Mouse (Mus musculus): ENCODE measurements around the gene Sidt2.

Gene Sidt2

GRCm38 (mm10) chr9:45911673-45912072 is 43.4 kb downstream of the Sidt2 start:
- no peak for DNase-seq (ENCODE audit: low read depth, low spot score)

GRCm38 (mm10) chr9:45910995-45911394 is 44.1 kb downstream of the Sidt2 start:
- DNase-seq (ENCODE audit: low read depth, low spot score), result no peak

- DNase-seq (ENCODE audit: low read depth, low spot score), result no peak
Observed at GRCm38 (mm10) chr9:45907078-45907428, 48.0 kb downstream of the Sidt2 start.

GRCm38 (mm10) chr9:45906355-45907077 is 48.5 kb downstream of the Sidt2 start, which contains the start of the genes Pcsk7 and Rnf214:
Gene Pcsk7, plus strand, starts transcription at chr9:45906497.
Gene Rnf214, minus strand, starts transcription at chr9:45906911.
- DNase-seq (ENCODE audit: low read depth, low spot score), result peak; percentile 81

GRCm38 (mm10) chr9:45905811-45906237 is 49.2 kb downstream of the Sidt2 start:
- peak; percentile 34 for DNase-seq (ENCODE audit: low read depth, low spot score)

GRCm38 (mm10) chr9:45905196-45905595 is 49.9 kb downstream of the Sidt2 start:
- no peak for DNase-seq (ENCODE audit: low read depth, low spot score)

GRCm38 (mm10) chr9:45893681-45894080 is 61.4 kb downstream of the Sidt2 start:
- DNase-seq (ENCODE audit: low read depth, low spot score), result no peak
